Mouse (Mus musculus) adrenal gland, postnatal 10 days (tissue): ENCODE measurements around the gene Grik5. TPM values are rescaled to one million over a fixed set of nuclear protein-coding genes. Genes with fewer than 3 reads are reported as not detected.
"Not testable (repeated sequence)": the region's sequence is repeated elsewhere in the genome, so short reads cannot be mapped to it uniquely, and the experiment has no call there.

Source experiments
- DNase-seq: peaks from one replicate; pipeline ENCODE4 v3.0.0; 2021; ENCODE audit warnings: mixed read lengths
- total RNA-seq, 2 experiments: library from RNA; stranded (reverse); gene quantifications; 2 replicates each; pipeline ENCODE4 v1.2.3; 2021

The Grik5 gene
- total RNA-seq, 2 experiments from 2014 or later: 16.1 to 25.3 TPM

DNA sequence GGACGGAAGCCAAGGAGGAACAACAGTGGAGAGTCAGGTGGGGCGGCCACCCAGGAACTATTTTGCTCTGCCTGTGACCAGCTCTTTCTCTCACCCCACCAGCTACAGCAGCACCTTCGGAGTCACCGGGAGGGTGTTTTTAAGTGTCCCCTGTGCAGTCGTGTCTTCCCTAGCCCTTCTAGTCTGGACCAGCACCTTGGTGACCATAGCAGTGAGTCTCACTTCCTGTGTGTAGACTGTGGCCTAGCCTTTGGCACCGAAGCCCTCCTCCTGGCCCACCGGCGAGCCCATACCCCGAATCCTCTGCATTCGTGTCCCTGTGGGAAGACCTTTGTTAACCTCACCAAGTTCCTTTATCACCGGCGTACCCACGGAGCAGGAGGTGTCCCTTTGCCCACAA is 8.3 kb upstream of the Grik5 start:
- no peak for DNase-seq

GRCm38 (mm10) chr7:25079496-25080026 is 7.4 kb upstream of the Grik5 start:
- DNase-seq: no peak

- DNase-seq: no peak
Measured at GRCm38 (mm10) chr7:25077414-25077755, 5.2 kb upstream of the Grik5 start.

DNA sequence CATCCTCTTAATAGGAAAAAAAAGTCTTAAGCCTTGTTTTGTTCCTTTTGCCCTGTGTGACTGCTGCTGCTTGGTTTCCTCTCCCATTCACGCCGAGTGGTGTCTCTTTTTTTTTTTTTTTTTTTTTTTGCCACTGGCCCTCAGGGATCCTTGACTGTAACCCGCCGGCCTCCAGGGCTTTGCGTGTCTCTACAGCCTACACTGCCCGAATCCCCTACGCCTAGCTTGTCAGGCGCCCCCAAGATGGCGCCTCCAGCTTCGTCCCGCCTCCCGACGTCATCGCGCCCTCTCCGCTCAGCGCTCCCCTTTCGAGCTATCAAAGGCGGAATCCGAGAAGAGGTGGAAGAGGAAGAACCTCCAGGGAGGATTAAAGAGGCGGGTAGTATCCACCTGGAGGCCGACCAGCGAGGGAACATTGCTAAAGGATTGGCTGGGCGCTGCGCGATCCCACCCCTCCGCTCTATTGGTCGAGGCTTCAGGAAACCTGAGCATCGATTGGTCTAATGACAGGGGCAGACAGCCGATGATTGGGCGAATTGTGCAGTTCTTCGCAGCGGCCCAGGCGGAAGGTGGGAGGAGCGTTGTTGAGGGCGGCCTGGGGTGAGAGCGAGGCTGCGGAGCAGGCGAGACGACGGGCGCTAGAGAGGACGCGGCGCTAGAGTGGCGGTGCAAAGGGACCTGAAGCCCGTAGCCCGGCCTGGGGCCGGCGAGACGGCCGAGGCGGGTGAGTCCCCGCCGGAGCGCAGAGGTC is 4.7 kb upstream of the Grik5 start:
- peak; percentile 97 for DNase-seq

DNA sequence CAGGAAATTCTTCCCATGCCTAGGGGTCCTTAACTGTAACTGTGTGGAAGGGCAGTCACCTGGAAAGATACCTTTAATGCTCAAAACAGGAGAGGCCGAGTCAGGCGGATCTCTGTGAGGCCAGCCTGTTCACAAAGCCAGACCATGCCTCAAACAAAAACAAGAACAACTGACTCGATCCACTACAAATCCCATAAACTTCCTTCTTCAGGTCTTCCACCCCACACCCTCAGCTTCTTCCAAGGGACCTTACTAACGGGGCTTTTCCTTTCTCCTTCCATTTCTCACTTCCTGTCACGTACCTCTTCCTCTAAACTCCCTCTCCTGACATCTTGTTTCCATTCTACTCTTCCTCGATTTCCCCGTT is 4.1 kb upstream of the Grik5 start:
- DNase-seq: no peak

DNA sequence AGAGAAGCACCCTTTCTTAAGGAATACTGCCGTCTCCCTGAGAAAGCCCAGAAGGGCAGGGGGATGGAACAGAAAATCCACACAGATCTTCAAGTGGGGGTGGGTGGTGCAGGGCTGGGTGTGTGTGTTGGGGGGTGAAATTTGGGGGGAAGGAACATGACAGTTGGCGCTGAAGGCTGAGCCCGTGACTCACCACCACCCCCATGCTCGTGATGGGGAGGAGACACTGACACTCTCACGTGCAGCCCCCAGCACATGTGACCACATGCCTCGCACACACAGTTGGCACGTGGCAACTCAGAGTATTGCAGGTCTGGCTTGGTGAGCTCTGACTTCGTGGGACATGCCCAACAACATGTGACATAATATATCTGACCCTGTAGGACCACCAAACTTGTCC is 1.8 kb upstream of the Grik5 start:
- no peak for DNase-seq

DNA sequence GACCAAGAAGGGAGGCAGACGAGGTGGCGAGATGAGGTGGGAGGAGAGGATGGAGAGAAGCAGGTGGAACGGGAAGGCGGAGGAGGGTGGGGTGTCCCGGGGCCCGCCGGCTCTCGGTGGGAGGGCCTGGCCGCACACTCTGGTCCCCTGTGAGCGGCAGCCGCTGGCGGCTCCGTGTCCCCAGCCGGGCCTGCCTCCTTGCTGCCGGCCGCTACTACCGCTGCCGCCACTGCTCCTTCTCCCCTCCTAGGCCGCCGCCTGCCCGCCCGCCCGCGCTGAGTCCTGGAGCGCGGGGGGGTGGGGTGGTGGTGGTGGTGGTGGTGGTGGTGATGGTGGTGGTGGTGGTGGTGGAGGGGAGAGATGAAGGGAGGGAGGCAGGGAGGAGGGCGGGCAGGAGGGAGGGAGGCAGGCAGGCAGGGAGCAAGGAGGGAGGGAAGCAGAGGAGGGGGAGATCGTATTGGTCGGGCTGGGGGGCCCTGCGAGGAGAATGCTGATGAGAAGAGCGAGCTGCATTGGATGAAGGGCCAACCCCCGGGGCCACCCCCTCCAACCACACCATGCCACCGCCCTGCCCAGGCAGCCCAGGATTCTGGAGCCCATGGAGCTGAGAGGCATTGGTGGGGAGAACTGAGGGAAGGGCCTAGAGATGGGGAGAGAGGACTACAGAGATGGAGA is 707 bp upstream of the Grik5 start:
- DNase-seq: peak; percentile 59

DNA sequence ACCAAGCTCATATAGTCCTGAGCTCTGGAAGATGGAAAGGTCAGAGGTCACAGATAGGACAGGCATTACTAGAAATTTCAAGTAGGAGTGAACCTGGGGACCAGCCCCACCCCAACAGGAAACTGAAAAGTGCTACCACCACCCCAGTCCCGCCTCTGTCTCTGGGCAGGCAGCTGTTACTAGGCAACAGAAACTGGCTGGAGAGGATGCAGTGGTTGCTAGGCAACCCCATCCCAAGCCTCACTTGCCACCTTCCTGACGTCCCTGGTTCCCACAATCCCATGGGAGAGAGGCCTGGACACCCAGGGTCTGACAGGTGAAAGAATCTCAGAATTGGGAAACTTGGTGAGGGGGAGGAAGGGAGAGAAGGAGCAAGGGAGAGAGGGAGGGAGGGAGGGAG is 3.4 kb downstream of the Grik5 start:
- DNase-seq: no peak

DNA sequence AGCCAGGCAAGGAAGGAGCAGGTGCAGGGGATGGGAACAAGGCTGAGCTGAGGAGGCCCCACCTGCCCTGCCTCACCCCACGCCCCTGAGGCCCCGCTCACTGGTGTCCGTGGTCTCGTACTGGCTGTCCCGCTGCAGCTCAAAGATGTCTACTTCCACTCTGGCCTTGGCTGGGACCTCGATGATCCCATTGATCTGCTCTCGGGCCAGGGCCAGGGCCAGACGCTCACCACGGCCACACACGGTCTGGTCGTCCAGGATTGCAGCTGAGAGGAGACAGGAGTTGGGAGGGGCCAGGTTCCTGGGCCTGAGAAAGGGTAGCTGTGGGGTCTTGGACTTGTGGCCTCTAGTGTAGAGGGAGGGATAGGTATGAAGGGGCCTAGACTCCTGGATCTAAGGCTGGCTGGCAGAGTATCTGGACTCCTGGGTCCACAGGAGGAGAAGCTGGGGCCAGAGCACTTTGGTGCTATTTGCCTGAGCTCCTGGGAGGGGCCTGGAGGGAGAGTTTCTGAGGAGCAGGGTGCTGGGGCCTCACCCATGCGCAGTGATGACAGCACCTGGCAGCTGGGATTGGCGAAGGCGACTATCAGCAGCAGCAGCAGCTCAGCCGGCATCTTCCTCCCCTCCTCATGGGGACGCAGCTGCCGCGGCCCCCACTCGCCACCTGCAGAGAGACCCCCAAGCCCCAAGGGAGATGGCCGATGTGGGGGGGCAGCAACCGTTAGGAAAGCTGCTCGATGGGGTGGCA is 4.1 kb downstream of the Grik5 start:
- DNase-seq: no peak

- DNase-seq: no peak
Measured at GRCm38 (mm10) chr7:25067338-25067737, 4.8 kb downstream of the Grik5 start.

GRCm38 (mm10) chr7:25063900-25064299 is 8.2 kb downstream of the Grik5 start:
- DNase-seq: no peak

DNA sequence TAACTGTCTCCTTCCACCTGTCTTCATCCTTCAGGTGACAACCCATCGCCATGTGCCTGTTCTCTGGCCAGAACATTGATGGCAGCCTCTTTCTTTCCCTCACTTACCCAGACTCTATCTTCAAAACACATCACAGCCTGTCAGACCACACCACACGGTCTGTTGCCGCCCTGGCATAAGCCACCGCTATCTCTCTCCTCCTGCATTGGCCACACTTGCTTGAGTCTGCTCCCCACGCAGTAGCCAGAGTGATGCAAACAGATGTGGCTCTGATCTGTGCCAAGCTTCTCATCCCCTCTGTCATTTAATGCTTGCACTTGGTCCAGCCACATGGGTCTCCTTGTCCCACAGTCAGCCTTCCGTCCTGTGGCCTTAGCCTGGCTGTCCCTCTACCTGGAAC is 8.8 kb downstream of the Grik5 start:
- DNase-seq: no peak

GRCm38 (mm10) chr7:25058836-25059235 is 13.3 kb downstream of the Grik5 start:
- peak; percentile 80 for DNase-seq

- DNase-seq: no peak
Measured at GRCm38 (mm10) chr7:25058394-25058793, 13.8 kb downstream of the Grik5 start.

GRCm38 (mm10) chr7:25057888-25058287 is 14.3 kb downstream of the Grik5 start:
- no peak for DNase-seq

DNA sequence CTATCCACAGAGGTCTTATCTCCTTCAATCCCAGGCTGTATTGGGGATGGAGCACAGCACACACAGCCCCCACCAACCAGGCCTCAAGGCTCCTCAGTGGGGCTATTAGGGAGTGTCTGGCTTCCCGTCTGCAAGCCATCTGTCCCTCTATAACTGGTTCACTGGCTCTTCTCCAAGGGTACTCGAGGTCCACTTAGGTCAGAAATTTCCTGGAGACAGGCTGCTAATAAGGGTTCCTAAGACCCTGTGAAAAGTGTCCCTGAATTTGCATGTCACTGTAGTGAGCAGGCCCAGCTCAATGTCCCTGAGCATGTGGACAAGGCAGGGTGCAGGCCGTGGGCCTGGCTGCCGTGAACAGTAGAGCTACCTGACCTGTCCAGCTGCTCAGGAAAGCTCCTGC is 15.2 kb downstream of the Grik5 start:
- no peak for DNase-seq

- no peak for DNase-seq
Measured at GRCm38 (mm10) chr7:25052587-25052986, 19.6 kb downstream of the Grik5 start.

GRCm38 (mm10) chr7:25049295-25049930 is 22.7 kb downstream of the Grik5 start:
- no peak for DNase-seq

DNA sequence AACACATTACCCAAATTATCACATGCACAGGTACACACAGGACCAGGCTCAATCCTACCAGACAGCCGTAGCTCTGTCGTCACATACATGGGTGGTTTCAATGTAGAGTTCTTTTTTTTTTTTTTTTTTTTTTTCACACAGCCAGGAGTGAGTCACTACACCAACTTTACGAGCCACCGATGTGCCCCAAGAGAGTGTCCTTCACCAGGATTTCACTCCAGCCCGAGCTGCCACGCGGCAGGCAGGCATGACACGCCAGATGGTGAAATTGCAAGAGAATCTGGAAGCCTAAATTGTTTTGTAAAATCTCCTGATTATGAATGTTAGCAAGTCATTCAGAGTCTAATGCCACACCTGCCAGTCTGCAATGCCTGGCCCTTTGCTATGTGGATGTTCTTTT is 24.8 kb downstream of the Grik5 start:
- DNase-seq: peak; percentile 64

- not testable (repeated sequence) for DNase-seq
Measured at GRCm38 (mm10) chr7:25044599-25044998, 27.5 kb downstream of the Grik5 start.

DNA sequence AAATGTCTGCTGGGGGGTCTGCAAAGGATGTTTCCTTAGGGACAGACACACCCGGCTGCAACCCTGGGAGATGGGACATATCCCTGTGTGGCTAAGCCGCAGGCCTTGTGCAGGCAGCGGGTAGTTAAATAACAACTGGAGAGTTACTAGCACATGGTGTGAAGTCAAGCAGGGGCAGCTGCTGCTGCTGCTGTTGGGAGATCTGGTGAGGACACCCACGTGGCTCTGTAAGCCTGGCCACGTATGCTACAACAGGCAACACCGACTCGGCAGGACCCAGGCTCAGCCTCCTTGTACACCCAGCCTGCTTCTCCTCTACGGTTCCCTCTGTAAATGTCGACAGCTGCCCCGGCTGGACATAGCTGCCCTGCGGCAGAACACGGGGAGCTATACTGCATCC is 30.2 kb downstream of the Grik5 start:
- DNase-seq: no peak

DNA sequence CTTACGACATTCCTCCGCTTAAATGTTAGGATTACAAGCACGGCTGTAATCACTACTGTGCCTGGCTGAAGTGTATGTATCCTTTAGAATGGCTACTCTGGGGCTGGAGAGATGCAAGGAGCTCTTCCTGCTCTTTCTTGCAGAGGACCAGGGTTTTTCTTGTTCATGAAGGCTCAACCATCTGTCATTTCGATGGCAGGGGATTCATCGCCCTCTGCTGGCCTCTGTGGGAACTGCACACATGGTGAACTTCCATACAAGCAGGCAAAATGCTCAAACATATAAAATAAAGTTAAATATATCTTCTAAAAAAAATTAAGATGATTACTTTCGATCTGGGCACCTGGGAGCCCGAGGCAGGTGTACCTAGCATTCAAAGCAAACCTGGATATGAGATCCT is 36.2 kb downstream of the Grik5 start:
- DNase-seq: peak; percentile 81

DNA sequence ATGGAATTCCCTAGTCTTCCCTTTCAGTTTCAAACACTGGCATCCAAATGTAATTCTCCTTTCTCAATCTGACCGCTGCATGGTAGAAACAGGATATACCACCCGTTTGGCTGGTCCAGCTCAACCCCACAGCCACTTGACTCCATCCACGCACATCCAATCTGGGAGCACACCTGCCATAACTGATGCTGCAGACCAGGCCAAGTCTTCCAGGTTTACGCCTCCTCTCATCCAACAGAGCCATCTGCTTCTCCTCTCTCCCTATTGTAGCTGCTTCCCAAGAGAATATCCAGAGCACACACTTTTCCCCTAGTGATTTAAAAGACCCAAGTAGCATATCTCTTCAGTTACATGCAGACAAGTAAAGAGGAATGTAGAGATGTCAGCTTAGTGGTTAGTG is 37.4 kb downstream of the Grik5 start:
- no peak for DNase-seq
